Mouse (Mus musculus): ENCODE data around the gene Lat2.

- no peak for TF ChIP-seq CTCF (IDR thresholded peaks at IDR 0.05; ENCODE audit: low read depth)
- TF ChIP-seq EP300 (IDR thresholded peaks at IDR 0.05; ENCODE audit: low read depth): no peak
Measured at GRCm38 (mm10) chr5:134606314-134606713, 8.5 kb downstream of the Lat2 start.

All from heart, postnatal 0 days (tissue).